Mouse (Mus musculus) thymus, adult 2 months (tissue): ENCODE data around the gene Shld1.

Source experiments
- CTCF ChIP-seq: fragments of 200-500 bp; IDR thresholded peaks from 2 replicates; pipeline ENCODE4 v1.5.1; 2012; ENCODE audit warnings: mild to moderate bottlenecking, control low read depth, low read length, moderate library complexity, borderline replicate concordance; ENCODE audit not compliant: control insufficient read depth, poor library complexity, insufficient read depth; ENCODE audit errors: extremely low read depth
- POLR2A ChIP-seq: fragments of 200-500 bp; IDR thresholded peaks from 2 replicates; pipeline ENCODE4 v1.6.1; 2012; ENCODE audit warnings: mild to moderate bottlenecking, low read length, control low read depth, moderate library complexity; ENCODE audit not compliant: control insufficient read depth, poor library complexity, insufficient read depth; ENCODE audit errors: extremely low read depth

DNA sequence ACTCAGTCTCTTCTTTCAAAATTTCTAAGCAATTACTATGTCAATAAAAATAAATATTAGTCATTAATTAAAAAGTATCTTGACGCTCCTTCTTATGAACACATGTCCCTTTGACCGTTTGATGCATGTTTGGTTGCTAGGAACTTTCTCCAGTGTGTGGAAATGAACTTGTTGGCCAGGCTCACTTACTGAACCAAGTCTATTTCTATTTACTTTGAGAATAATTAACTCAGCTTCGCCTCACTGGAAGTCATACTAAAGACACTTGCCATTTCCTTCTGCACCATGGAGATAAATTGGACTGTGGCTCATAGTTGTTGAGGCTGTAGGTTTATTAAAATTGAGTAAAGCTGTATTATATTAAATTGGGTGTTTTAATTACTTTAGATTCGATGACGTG, 46.2 kb downstream of the Shld1 start:
- TF ChIP-seq CTCF (no peak), POLR2A (no peak)
